Mouse (Mus musculus) left cerebral cortex, postnatal 36 days (tissue): ENCODE data around the gene Gm20671. TPM values are rescaled to one million over a fixed set of nuclear protein-coding genes. Genes with fewer than 3 reads are reported as not detected.

Experiments
- DNase-seq, 2 experiments: peaks; one replicate each; pipeline ENCODE4 v3.0.0; 2021 to 2022; ENCODE audit warnings: low spot score in 2 of 2, mixed read lengths in 1 of 2
- intact Hi-C: fragments of 180-260 bp; cut with DNase I; formaldehyde crosslinking; loops from one replicate; pipeline ENCODE4 v1.15.1; 2025
- total RNA-seq, 2 experiments: library from RNA; stranded (reverse); gene quantifications; 2 replicates each; pipeline ENCODE4 v1.2.3; 2021

Gm20671 gene
- total RNA-seq, 2 experiments from 2014 or later = not detected

- DNase-seq = no peak
- intact Hi-C loops = no loop called here
Measured at GRCm38 (mm10) chr5:32706226-32706780, 120.6 kb downstream of the Gm20671 start.

GRCm38 (mm10) chr5:32697208-32697867 is 129.6 kb downstream of the Gm20671 start:
- intact Hi-C loops = no loop called here
- no peak for DNase-seq

GRCm38 (mm10) chr5:32693411-32693810 is 133.5 kb downstream of the Gm20671 start:
- intact Hi-C loops = no loop called here
- DNase-seq = no peak

Other genes with a start within 250 kb of the Gm20671 start
- gene Yes1, start 215.9 kb downstream of the Gm20671 start, total RNA-seq = 10 to 100 TPM; 11.8 to 13.5 TPM
- gene Pisd, start 41.5 kb downstream of the Gm20671 start, total RNA-seq = 10 to 100 TPM; 57.2 to 57.7 TPM
- gene Prr14l, start 27.1 kb upstream of the Gm20671 start, total RNA-seq = 10 to 100 TPM; 34.9 to 42.1 TPM
- gene Depdc5, start 36.6 kb upstream of the Gm20671 start, total RNA-seq = 10 to 100 TPM; 66.4 to 69.0 TPM
- 1,000 to 10,000 TPM; 1,119 to 1,229 TPM for gene Ywhah, start 191.7 kb upstream of the Gm20671 start, total RNA-seq